Mouse (Mus musculus): Measurements from ENCODE around the gene Il6st.

The Il6st gene

DNA sequence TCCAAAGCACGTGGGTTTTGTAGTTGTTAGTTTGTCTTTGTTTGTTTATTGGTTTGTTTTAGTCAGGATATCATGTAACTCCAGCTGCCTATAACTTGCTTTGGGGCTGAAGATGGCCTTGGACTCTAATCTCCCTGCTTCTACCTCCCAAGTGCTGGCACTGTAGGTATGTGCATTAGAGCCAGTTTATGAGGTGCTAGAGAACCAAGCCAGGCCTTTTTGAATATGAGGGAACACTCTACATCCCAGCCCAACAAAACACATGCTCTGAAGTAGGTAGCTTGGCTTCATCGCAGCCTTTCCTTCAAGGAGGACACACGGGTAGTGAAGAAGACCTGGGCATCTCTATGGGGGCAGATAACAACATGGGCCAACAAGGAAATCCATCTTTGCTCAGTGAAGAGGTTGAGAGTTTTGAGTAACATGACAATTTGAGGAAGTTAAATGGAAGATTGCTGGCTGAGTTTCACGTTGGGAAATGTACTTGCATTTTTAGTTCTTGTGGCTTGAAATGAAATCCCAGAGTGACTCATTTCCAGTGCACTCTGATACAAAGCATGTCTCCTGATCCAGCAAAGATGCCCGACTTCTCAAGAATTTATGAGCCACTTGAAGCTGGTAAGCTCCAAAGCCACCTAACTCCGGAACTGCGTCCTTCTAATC, 20.9 kb upstream of the Il6st start:
- DNase-seq (ENCODE audit: low read depth, low spot score), result no peak

DNA sequence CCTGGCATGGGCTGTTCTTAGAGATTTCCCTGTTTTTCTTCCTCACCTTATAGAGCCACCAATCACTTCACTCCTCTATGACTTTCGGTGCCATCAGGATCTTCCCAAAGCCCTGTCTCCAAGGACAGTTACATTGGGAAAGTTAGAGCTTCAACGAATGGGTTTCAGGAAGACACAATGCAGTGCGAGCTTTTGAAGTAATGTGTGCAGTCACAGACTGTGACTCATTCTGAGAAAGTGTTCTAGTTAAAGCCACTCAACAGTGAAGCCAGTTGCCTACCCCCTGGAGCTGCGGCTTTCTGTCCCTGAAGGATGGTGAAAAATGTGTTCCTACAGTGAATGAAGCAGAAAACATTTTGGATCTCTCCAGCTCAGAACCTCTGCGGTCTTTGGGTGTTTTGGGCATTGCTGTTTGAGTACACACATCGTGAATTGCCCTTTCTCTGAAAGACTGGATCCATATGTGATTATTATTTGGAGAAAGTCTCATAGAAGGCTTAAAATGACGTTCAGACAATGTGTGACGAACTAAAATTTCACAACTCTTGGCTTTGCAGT, 16.7 kb upstream of the Il6st start:
- no peak for DNase-seq (ENCODE audit: low read depth, low spot score)

- no peak for DNase-seq (ENCODE audit: low read depth, low spot score)
Measured at GRCm38 (mm10) chr13:112450210-112450609, 13.7 kb upstream of the Il6st start.

GRCm38 (mm10) chr13:112457366-112457765, 6.5 kb upstream of the Il6st start:
- no peak for DNase-seq (ENCODE audit: low read depth, low spot score)

DNA sequence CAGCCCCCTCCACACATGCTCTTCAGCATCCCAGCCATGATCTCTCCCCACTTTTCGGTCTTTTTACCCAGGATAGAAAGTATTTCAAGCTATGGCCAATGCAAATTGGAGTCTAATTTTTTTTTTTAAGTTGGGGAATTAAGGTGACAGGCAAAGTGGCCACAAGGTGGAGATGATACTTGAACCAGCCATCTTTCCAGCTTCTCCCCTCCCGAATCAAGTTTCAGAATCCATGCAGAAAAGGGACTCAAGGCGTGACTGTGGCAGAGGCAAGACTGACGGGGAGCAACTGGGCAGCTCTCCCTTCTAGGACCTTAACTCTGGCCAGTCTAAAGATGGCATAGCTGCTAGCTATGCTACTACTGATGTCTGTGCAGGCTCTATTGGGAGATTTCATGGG, 5.9 kb upstream of the Il6st start:
- no peak for DNase-seq (ENCODE audit: low read depth, low spot score)

- no peak for DNase-seq (ENCODE audit: low read depth, low spot score)
Measured at GRCm38 (mm10) chr13:112458435-112459018, 5.3 kb upstream of the Il6st start.

- no peak for DNase-seq (ENCODE audit: low read depth, low spot score)
Measured at GRCm38 (mm10) chr13:112459956-112460355, 3.9 kb upstream of the Il6st start.

DNA sequence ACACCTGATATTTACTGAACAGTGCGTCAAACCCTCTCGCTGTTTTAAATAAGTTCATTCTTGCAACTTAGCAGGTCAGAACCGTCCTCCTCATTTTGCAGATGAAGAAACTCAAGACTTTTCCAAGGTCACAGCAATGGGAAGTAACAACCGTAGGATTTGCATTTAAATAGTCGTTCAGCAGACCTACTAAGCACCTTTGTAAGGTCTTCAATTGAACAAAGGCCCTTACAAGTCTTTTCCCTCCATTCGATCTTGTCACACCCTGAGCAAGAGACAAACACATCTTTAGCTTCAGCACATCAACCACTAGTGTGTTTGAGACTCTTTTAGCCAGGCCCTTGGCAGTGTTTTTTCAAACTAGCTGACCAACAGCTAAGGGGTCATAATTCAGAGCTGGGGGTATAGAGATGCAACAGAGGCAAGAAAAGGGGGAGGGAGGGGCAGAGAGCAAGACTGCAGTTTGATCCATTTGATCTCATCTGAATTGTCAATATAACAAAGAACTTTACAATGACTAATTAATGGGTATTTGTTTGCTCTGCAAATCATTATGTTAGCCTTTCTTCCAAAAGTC, 1.4 kb upstream of the Il6st start:
- peak; percentile 96 for DNase-seq (ENCODE audit: low read depth, low spot score)

DNA sequence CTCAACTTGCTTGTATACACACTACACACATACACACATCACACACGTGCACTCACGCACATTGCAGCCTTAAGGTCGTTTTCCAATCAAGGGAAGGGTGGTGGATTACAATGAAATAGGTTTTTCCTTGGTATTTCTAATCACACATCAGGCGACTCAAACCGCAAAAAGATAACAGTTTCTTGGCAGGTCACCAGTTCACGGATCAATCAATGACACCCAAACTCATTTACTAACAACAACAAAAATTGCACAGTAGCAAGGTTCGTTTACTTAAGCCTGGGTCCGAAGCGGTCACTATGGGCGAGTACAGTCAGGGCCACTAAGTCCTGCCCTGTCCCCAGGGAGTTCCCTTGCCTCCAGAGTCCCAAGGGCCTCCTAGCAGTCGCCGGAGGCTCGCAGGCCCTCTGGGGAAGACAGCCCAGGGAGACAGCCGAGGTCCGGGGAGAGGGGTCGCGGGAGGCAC, 500 bp upstream of the Il6st start:
- DNase-seq (ENCODE audit: low read depth, low spot score), result no peak

GRCm38 (mm10) chr13:112464626-112465287, 887 bp downstream of the Il6st start:
- no peak for DNase-seq (ENCODE audit: low read depth, low spot score)

DNA sequence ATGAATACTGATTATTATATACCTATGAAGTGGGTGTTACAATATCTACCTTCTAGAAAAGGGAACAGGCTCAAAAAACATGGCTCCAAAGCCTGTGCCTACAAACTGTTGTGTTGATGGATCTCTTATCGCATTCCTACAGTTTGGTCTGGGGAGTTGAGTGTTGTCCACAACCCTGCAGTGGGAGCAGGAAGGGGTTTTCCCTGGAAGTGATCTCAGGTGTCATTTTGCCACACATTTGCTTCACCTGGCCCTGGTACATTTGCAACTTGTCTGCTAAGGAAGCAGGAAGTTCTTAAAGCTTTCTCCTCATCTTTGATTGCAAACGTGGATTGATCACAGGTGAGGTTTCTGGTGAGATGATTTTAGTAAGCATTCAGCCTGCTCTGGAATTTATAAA, 1.7 kb downstream of the Il6st start:
- DNase-seq (ENCODE audit: low read depth, low spot score), result no peak

DNA sequence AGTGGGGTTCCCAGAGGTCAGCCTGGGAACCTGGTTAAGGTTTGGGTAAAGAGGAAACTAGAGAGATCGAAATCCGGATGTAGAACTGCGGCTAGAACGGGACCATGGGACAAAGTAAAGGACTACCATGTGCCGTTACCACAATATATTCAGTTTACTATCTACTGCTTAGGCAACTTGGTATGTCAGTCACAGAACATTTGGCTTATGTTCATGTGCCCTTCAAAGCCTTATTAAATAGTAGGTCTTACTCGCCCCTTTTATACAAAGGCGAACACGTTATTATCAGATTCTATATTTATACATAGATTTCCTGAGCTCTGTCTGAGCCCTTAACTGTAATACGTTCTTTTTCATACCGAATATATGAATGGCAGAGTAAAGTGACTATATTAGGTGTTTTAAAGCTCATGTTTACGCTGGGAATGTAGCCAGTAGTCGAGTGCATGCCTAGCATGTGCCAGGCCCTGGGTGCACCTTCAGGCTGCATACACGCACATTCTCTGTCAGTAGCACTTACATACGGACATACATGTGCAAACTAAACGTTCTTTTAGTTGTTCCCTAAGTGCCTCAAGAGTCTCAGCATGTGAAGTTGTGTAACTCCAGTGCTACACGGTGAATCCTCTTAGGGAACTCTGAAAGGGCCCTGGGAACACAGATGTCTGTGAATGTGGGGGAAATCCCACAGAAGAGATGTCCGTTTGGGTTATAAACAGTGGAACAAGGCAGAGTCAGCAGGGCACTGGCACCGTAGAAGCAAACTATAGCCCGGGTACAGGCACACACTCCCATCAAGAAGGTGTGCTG, 2.5 kb downstream of the Il6st start:
- DNase-seq (ENCODE audit: low read depth, low spot score), result no peak

DNA sequence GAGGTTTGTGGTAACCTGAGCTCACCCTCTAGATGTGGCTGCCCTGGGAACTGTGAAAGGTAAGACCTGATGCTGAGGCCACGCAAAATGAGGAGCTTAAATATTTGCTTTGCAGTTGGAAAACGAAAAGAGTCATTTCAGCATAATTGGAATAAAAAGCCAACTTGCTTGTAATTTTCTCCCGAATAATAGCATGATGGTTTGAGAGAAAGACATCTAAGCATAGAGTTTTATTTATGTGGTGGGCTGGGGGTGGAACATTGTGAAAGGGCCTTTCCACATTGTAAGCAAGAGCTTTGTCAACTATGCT, 3.0 kb downstream of the Il6st start:
- DNase-seq (ENCODE audit: low read depth, low spot score), result no peak

GRCm38 (mm10) chr13:112467384-112467783, 3.5 kb downstream of the Il6st start:
- no peak for DNase-seq (ENCODE audit: low read depth, low spot score)

GRCm38 (mm10) chr13:112469491-112469890, 5.6 kb downstream of the Il6st start:
- no peak for DNase-seq (ENCODE audit: low read depth, low spot score)

DNA sequence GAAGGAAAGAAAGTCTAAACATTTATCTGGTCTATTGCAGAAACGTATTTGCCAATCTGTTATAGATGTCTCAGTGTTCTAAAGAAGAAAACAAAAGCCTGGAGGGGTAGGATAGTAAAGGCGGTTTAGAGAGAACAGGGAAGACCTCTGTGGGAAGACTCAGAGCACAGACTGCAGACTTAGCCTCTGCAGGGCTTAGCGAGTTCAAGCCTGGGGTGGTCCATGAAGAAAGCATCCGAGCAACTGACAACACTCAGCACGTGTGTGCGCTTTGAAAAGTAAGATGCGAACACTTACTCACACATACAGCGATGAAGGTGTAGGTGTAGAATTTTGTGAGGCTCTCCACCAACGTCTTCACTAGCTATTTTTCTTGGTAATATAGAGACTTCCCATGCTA, 7.3 kb downstream of the Il6st start:
- no peak for DNase-seq (ENCODE audit: low read depth, low spot score)

DNA sequence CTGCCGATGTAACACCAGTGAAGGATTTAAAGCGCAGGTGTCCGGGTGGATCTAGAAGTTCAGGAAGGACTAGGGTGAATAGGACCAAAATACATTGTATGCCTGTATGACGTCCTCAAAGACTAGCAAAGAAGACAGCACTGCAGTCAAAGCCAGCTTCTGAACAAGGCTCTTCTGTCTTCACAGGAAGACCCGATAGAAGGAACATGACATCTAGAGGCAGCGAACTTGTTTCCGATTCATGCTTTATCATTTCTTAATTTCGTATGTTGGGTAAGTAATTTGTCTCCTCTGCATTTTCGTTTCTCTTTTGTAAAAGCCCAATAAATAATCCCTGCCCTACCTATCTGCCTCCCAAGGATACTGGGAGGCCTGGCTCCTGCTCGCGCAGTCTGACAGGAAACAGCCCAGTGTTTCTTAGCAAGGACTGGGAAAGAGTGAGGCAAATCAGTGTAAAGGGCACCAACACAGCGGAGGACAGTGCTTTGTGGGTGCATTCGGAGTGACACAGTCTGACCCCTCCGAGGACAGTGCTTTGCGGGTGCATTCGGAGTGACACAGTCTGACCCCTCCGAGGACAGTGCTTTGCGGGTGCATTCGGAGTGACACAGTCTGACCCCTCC, 8.6 kb downstream of the Il6st start:
- DNase-seq (ENCODE audit: low read depth, low spot score), result no peak

- no peak for DNase-seq (ENCODE audit: low read depth, low spot score)
Measured at GRCm38 (mm10) chr13:112473757-112474755, 10.2 kb downstream of the Il6st start.

DNA sequence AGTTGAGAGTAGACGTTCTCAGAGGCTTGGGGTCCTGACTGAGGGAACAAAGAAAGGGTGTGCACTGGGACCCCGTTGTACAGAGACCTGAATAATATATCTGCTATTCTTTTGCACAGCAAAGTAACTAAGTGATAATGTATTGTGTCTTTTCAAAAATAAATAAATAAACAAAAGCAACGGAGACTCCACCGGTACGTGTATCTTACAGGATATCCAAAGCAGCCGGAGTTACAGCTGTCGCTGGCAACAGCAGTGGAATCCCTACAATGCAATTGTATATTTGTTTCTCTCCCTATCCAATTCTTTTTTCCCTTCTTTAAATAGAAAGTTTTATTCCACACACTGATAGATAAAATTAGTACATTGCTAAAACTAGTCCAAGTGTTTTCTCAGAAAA, 15.2 kb downstream of the Il6st start:
- no peak for DNase-seq (ENCODE audit: low read depth, low spot score)

- no peak for DNase-seq (ENCODE audit: low read depth, low spot score)
Measured at GRCm38 (mm10) chr13:112479926-112480325, 16.1 kb downstream of the Il6st start.

All from R1 (cell line).